Mouse (Mus musculus) layer of hippocampus, postnatal 36 days (tissue): ENCODE measurements at regions not wholly inside any gene's neighbourhood (a gene's known extent, or its start where the extent isn't known, plus 50 kb on each side); places are given as distances from the start of the nearest gene placed in this dataset.
"Not testable (repeated sequence)": the region's sequence is repeated elsewhere in the genome, so short reads cannot be mapped to it uniquely, and the experiment has no call there.

Experiments used
- DNase-seq, 2 experiments: peaks; one replicate each; pipeline ENCODE4 v3.0.0; 2022

DNA sequence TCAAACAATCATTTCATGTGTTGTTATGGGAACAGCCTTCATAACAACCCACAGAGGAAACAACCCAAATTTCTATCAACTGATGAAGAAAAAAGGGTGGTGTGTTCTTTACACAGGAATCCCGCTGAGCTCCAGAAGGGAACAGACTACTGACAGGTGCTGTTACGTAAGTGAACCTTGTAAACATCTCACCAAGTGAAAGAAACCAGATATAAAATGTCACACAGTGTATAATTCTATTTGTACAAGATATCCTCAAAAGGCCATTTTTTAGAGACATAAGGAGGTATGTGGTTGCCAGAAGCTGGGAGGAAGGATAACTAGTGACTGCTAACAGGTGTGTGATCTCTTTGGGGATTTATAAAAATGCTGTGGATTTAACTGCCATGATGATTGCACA lies 119.9 kb downstream of the Plod2 start:
- no peak for DNase-seq

DNA sequence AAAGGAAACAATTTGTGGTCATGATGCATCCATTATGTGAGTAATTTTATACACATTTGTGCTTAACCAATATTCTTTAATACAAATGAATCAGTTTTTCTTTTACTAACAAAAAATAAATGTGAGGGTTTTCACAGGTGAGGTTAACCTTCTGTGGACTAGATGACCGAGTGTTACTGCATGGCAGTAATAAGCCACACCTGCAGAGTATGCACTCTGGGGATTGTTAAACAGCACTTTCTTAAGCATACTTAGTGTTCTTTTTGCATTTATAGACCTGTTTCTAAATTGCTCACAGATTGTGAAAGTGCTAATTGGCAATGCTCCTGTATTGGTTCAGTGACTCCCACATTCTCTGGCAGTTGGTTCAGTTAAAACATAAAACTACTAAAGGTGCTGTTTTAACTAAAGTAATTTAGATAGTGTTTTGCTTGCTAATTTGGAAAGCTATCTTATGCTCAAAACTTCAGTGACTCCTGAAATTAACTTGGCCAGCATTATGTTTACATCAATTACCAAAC lies 125.4 kb downstream of the Plod2 start:
- no peak for DNase-seq

- DNase-seq, result no peak
Measured at GRCm38 (mm10) chr9:92671966-92672365, 129.9 kb downstream of the Plod2 start.

- DNase-seq, result no peak
Measured at GRCm38 (mm10) chr9:92694361-92695016, 152.5 kb downstream of the Plod2 start.

DNA sequence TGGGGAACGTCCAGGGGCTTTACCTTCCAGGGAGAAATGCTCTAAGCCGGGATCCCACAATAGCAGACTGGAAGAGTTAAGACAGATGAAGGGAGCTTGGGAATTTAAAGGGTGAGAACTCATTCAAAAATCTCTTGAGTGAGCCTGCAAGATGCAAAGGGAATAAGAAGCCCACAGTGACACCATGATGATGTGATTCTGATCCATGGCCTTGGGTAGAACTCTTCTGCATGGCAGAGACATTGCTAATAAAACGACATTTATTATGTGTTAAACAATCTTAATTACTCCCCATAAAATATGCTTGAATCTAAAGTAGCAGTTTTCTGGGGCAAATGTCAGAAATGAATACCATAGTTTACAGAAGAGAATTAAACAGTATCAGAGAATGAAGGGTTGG lies 155.9 kb downstream of the Plod2 start:
- no peak for DNase-seq

GRCm38 (mm10) chr9:92704752-92705151 lies 162.7 kb downstream of the Plod2 start:
- DNase-seq, result no peak

DNA sequence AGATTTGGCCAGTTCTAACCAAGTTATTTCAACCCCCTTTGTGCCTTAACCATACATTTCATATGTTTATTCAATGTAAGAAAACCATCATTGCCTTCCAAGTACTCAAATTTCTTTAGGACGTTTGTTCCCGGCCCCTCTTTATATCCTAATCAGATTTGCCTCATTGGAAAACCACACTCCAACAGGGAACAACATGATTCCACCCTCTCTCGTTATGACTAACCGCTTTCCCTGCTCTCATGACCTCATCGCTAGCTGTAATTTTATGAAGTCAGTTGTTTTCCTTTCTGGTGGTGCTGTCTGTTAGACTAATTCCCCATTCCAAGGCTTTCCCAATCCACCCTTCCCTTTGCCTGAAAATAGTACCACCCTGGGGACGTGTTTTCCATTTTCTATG lies 165.0 kb downstream of the Plod2 start:
- DNase-seq, result no peak

- DNase-seq, result no peak
Measured at GRCm38 (mm10) chr9:92717176-92717575, 175.2 kb downstream of the Plod2 start.

DNA sequence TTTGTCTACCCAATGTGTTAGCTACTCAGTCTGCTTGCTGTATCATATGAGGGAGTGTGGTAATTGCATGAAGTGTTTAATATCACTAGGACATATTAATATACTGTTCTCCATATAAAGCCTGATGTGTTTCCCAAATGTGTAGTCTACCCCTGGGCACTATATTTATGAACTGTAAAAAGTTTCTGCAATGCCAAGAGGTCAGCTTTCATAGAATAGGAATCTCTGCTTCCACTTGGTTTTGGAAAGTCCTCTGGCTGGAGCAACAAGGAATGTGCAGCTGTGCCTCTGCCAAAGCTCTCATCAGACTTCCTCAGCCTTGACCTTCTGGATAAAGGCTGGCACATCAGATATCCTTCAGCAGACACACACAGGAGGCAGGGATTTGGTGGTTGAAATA lies 176.3 kb downstream of the Plod2 start:
- no peak for DNase-seq

DNA sequence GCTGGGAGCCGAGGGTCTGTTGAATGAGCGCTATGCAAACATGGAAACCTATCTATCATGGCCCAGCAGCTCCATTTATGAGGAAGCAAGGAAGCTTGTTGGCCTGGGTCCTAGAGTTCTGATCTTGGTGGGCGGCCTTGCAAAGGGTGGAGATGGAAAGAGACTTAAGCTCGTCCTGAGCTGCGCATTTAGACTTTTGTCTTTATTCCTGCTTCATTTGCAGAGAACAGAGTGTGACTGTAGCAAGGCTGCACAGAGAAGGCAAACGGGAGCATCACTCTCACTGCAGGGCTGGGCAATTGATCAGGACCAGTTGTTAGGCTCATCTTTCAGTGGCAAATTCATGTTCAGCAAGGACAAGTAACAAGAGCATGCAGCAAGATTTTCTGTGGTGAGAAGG lies 177.2 kb downstream of the Plod2 start:
- DNase-seq, result no peak

- no peak for DNase-seq
Measured at GRCm38 (mm10) chr9:92728864-92729263, 186.8 kb downstream of the Plod2 start.

DNA sequence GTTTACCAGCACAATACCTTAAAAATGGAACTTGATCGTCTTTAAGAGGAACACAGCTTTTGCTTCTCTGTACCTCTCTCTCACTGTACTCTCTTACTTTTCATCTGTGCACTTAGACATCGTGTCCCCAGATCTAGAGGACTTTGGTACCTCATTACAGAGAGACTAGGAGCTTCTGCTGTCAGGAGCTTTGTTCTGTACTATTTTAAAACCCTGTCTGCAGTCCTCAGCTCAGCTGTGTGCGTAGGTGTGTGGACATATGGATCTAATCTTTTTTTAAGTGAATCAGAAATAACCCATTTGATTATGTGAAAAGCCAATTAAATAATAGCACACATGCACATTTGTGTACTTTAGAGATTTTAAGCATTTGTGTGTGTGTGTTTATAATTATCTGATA lies 189.4 kb downstream of the Plod2 start:
- DNase-seq, result peak; percentile 37 to 60

GRCm38 (mm10) chr9:92767532-92767931 lies 225.5 kb downstream of the Plod2 start:
- peak in 1 of 2 experiments; percentile 26 for DNase-seq

DNA sequence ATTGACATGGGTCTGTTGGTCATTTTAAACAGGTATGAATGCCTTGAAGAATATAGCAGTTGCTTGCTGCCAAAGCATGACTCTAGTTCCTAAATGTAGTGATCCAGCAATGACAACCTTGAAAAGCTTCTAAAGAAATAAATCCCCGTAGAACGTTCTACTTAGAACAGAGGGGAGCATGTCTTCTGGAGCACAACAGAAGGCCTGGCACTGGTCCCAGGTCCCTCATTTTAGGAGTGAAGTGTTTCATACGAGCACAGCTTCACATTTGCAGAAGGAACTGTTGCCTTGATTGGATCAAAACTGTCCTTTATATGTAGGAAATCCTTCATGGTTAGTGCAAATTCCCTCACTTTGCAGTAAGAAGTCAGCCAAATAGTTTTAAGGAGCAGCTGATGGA lies 226.4 kb downstream of the Plod2 start:
- DNase-seq, result peak; percentile 31 to 33

GRCm38 (mm10) chr9:92769528-92769927 lies 227.5 kb downstream of the Plod2 start:
- no peak for DNase-seq

DNA sequence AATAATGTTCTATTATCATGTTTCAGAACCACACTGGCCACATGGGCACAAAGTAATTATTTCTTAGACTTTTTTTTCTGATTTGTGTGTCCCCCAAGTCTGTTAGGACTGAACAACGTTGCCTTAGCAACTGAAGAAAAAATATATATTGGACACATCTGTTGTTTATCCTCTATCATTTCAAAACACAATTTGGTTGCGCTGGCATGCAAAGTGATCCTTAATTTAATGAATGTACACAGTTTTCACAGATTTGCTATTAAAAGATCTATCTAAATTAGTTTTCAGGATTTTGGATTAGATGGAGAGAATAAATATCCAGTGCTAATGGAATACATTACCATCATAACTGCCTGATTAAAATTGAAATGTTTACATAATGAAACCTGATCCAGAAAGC lies 229.0 kb downstream of the Plod2 start:
- DNase-seq, result no peak

DNA sequence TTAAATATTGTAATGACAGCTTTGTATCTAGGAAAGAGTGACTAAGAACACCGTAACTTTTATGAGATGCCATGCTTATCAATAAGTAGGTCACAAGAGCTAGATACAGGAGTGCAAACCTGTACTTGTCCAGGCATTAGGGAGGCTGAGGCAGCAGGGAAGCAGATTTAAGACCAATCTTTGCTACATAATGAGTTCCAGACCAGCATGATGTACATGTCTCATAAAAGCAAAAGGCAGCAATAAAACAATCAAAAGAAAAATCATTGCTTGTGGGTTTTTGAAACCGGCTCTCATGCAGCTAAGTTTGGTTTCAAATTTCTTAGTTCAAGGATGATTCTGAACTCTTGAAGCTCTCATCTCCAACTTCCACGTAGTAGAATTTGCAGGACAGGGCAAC lies 229.7 kb downstream of the Plod2 start:
- DNase-seq, result no peak

DNA sequence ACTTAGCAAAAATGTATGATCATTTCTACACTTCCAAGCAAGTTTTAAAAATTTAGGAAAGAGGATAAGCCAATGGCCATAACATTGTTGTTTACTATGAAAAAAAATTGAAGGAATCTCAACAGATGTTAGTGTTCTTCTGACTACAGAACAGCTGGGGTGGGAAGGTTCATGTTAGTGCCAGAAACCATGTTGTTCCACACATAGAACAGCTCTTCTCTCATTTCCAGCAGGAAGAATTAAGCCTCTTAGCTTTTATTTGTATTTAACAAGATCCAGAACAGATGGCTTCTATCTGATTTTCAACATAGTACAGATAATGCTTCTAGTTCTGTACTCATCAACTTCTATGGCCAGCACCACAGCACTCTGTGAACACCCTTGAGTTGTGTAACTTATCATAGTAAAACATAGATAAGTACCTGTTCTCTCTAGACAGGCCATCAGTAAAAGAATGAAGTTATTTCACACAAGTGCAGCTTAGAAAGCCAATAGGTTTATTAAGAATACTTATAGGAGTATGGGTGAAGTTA lies 241.0 kb downstream of the Plod2 start:
- no peak for DNase-seq

DNA sequence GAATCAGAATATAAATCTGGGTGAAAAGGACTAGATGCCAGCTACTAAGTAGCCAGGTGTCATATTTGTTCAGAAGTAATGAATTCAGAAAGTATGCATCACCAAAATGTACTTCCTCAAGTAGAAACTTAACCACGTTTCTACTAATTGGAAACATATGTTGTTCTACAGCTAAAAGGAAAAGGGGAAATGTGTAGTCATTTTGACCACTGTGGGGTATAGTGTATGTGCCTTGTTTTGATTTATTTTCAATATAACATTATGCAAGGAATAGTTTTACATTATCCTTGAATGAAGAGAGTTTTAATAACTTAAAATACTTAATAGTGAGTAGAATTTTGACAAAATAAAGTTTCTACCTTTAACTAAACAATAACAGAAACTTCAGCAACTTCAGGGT lies 257.7 kb downstream of the Plod2 start:
- DNase-seq, result no peak

GRCm38 (mm10) chr9:92809469-92809868 lies 267.4 kb downstream of the Plod2 start:
- no peak for DNase-seq

- no peak for DNase-seq
Measured at GRCm38 (mm10) chr9:92820721-92821120, 278.7 kb downstream of the Plod2 start.

- no peak for DNase-seq
Measured at GRCm38 (mm10) chr9:92826708-92827353, 284.8 kb downstream of the Plod2 start.

DNA sequence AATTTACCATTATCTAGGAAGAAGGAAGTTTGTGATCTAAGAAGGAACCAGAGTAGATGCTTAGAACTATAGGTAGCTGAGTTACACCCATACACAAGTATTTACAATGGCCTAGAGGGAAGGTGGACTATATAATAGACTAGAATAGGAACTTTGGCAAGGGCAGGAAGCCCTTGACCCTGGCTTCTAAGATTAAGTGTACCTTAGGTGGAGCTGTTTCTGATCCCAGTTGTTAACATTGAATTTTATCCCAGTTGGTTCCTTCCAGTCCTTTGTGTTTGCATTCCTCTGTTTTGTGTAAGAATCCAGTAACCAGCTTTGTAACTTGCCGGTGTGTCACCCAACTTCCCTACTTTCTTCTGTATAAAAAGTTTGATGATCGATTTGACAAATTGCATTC lies 294.1 kb downstream of the Plod2 start:
- DNase-seq, result not testable (repeated sequence)
